Mouse (Mus musculus) limb, embryonic 12.5 days (tissue): ENCODE results near the gene Lrig1. TPM values are rescaled to one million over a fixed set of nuclear protein-coding genes. Genes with fewer than 3 reads are reported as not detected.

Experiments
- ATAC-seq: fragments of 200-750 bp; cut with Nextera tagmentation; 2 replicates; pipeline ENCODE4 v1.8.0; 2017; ENCODE audit warnings: low read depth, moderate TSS enrichment; ENCODE audit not compliant: insufficient number of reproducible peaks, insufficient read depth, low FRiP score, low TSS enrichment
- H3K27ac ChIP-seq: fragments of 300-500 bp; sonication (generic); 2 replicates; pipeline ENCODE4 v1.5.1; 2016; ENCODE audit warnings: mild to moderate bottlenecking, moderate library complexity
- H3K27me3 ChIP-seq: fragments of 300-500 bp; sonication (generic); 2 replicates; pipeline ENCODE4 v1.6.1; 2016; ENCODE audit warnings: mild to moderate bottlenecking, moderate library complexity
- H3K36me3 ChIP-seq: fragments of 300-500 bp; sonication (generic); 2 replicates; pipeline ENCODE4 v1.6.1; 2016; ENCODE audit warnings: mild to moderate bottlenecking, moderate library complexity
- H3K4me1 ChIP-seq: fragments of 300-500 bp; sonication (generic); replicated peaks from 2 replicates; pipeline ENCODE4 v1.6.1; 2016
- H3K4me2 ChIP-seq: fragments of 300-500 bp; sonication (generic); 2 replicates; pipeline ENCODE4 v1.6.1; 2016; ENCODE audit warnings: mild to moderate bottlenecking, moderate library complexity
- H3K4me3 ChIP-seq: fragments of 300-500 bp; sonication (generic); replicated peaks from 2 replicates; pipeline ENCODE4 v1.5.1; 2016; ENCODE audit warnings: mild to moderate bottlenecking
- H3K9ac ChIP-seq: fragments of 300-500 bp; sonication (generic); replicated peaks from 2 replicates; pipeline ENCODE4 v1.6.1; 2016; ENCODE audit warnings: mild to moderate bottlenecking, moderate library complexity
- H3K9me3 ChIP-seq: fragments of 300-500 bp; sonication (generic); 2 replicates; pipeline ENCODE4 v1.6.1; 2016; ENCODE audit warnings: mild to moderate bottlenecking, moderate library complexity
- WGBS: fragments of 180-500 bp; shearing (Covaris S2); methylation state at CpG from one replicate; pipeline ENCODE4 v1.1.7; 2016; 5-methylcytosine and 5-hydroxymethylcytosine counted together
- polyA plus RNA-seq: library from polyadenylated mRNA; unstranded; fragments of >200 nt; fragmentation: Nextera tagmentation; extraction: Ambion mirVana; gene quantifications from 2 replicates; pipeline ENCODE4 v1.2.1, GENCODE M21; 2016

The Lrig1 gene
- polyA plus RNA-seq, result 20.5 and 25.0 TPM in 2 replicates

- ATAC-seq, result peak; percentile 98
- under 1% methylated on average over 40 of the region's 40 CpGs for whole genome bisulfite sequencing
- H3K4me3 ChIP-seq, result peak within 1 kb of the TSS; percentile 97
- peak within 1 kb of the TSS; percentile 93 for H3K27ac ChIP-seq
- H3K9me3 ChIP-seq, result no peaks in the 10 kb centered on the region
- H3K9ac ChIP-seq, result peak within 1 kb of the TSS; percentile 97
- peak within 1 kb of the TSS; percentile 82 for H3K4me2 ChIP-seq
- no peaks in the 10 kb centered on the region for H3K36me3 ChIP-seq
- peaks cover 15% of the 10 kb centered on the region; the same call in 1 of the 2 replicates for H3K27me3 ChIP-seq
- peaks cover 44% of the 10 kb centered on the region for H3K4me1 ChIP-seq
Measured at GRCm38 (mm10) chr6:94700067-94700491, at the start of gene Lrig1. Gene Lrig1, minus strand, starts transcription at chr6:94700158.

- Histone ChIP-seq H3K4me2 (no peak overlapping the region), H3K4me1 (no peaks in the 10 kb centered on the region), H3K9me3 (no peaks in the 10 kb centered on the region), H3K9ac (no peak overlapping the region), H3K36me3 (no peaks in the 10 kb centered on the region), H3K27ac (no peak overlapping the region), H3K4me3 (no peak overlapping the region), H3K27me3 (0 out of 2 replicates have a peak, but pooled peaks cover 3% of the 10 kb centered on the region)
- WGBS, result 72% methylated on average over 3 of the region's 3 CpGs
- no peak for ATAC-seq
Measured at GRCm38 (mm10) chr6:94749626-94750025, 49.7 kb upstream of the Lrig1 start.

GRCm38 (mm10) chr6:94748361-94748760 is 48.4 kb upstream of the Lrig1 start:
- ATAC-seq, result no peak
- H3K27me3 ChIP-seq, result 0 out of 2 replicates have a peak, but pooled peaks cover 3% of the 10 kb centered on the region
- 67% methylated on average over 7 of the region's 7 CpGs for WGBS
- no peaks in the 10 kb centered on the region for H3K36me3 ChIP-seq
- H3K4me2 ChIP-seq, result no peak overlapping the region
- no peaks in the 10 kb centered on the region for H3K9me3 ChIP-seq
- no peak overlapping the region for H3K9ac ChIP-seq
- H3K4me3 ChIP-seq, result no peak overlapping the region
- H3K4me1 ChIP-seq, result no peaks in the 10 kb centered on the region
- no peak overlapping the region for H3K27ac ChIP-seq

GRCm38 (mm10) chr6:94740117-94740729 is 40.3 kb upstream of the Lrig1 start:
- no peak overlapping the region for H3K9ac ChIP-seq
- WGBS, result 74% methylated on average over 14 of the region's 14 CpGs
- H3K4me3 ChIP-seq, result no peak overlapping the region
- no peak overlapping the region for H3K27ac ChIP-seq
- no peaks in the 10 kb centered on the region for H3K27me3 ChIP-seq
- no peak for ATAC-seq
- H3K9me3 ChIP-seq, result no peaks in the 10 kb centered on the region
- H3K36me3 ChIP-seq, result no peaks in the 10 kb centered on the region
- no peaks in the 10 kb centered on the region for H3K4me1 ChIP-seq
- H3K4me2 ChIP-seq, result no peak overlapping the region

- Histone ChIP-seq H3K9ac (no peak overlapping the region), H3K36me3 (no peaks in the 10 kb centered on the region), H3K4me2 (no peak overlapping the region), H3K9me3 (no peaks in the 10 kb centered on the region), H3K4me1 (peaks cover 4% of the 10 kb centered on the region; the same call in 1 of the 2 replicates), H3K27ac (no peak overlapping the region), H3K4me3 (no peak overlapping the region), H3K27me3 (no peaks in the 10 kb centered on the region)
- 66% methylated on average over 3 of the region's 3 CpGs for WGBS
- no peak for ATAC-seq
Measured at GRCm38 (mm10) chr6:94738647-94739046, 38.7 kb upstream of the Lrig1 start.

GRCm38 (mm10) chr6:94733878-94734277 is 33.9 kb upstream of the Lrig1 start:
- Histone ChIP-seq H3K27ac (no peak overlapping the region), H3K9me3 (no peaks in the 10 kb centered on the region), H3K36me3 (no peaks in the 10 kb centered on the region), H3K4me1 (peaks cover 9% of the 10 kb centered on the region; the same call in 1 of the 2 replicates), H3K27me3 (no peaks in the 10 kb centered on the region), H3K4me2 (no peak overlapping the region), H3K4me3 (no peak overlapping the region), H3K9ac (no peak overlapping the region)
- peak; percentile 42; the same call in 1 of the 2 replicates for ATAC-seq
- WGBS, result 54% methylated on average over 5 of the region's 5 CpGs

GRCm38 (mm10) chr6:94729847-94730246 is 29.9 kb upstream of the Lrig1 start:
- no peak overlapping the region for H3K4me2 ChIP-seq
- no peak overlapping the region for H3K9ac ChIP-seq
- no peak overlapping the region for H3K27ac ChIP-seq
- H3K4me1 ChIP-seq, result peaks cover 8% of the 10 kb centered on the region; the same call in 1 of the 2 replicates
- H3K9me3 ChIP-seq, result no peaks in the 10 kb centered on the region
- no peaks in the 10 kb centered on the region for H3K27me3 ChIP-seq
- WGBS, result 60% methylated on average over 18 of the region's 18 CpGs
- ATAC-seq, result no peak
- H3K4me3 ChIP-seq, result no peak overlapping the region
- no peaks in the 10 kb centered on the region for H3K36me3 ChIP-seq

GRCm38 (mm10) chr6:94729132-94729531 is 29.2 kb upstream of the Lrig1 start:
- no peak overlapping the region for H3K27ac ChIP-seq
- 7% methylated on average over 3 of the region's 3 CpGs for WGBS
- no peak overlapping the region for H3K9ac ChIP-seq
- no peak overlapping the region for H3K4me3 ChIP-seq
- no peaks in the 10 kb centered on the region for H3K9me3 ChIP-seq
- no peak for ATAC-seq
- H3K4me1 ChIP-seq, result peaks cover 5% of the 10 kb centered on the region; the same call in 1 of the 2 replicates
- H3K36me3 ChIP-seq, result no peaks in the 10 kb centered on the region
- no peaks in the 10 kb centered on the region for H3K27me3 ChIP-seq
- no peak overlapping the region for H3K4me2 ChIP-seq

- peaks cover under 1% of the 10 kb centered on the region; the same call in 1 of the 2 replicates for H3K4me1 ChIP-seq
- no peak for ATAC-seq
- H3K27me3 ChIP-seq, result no peaks in the 10 kb centered on the region
- 70% methylated on average over 1 of the region's 1 CpGs for WGBS
- no peaks in the 10 kb centered on the region for H3K36me3 ChIP-seq
- no peak overlapping the region for H3K4me3 ChIP-seq
- H3K4me2 ChIP-seq, result no peak overlapping the region
- H3K9me3 ChIP-seq, result no peaks in the 10 kb centered on the region
- H3K27ac ChIP-seq, result no peak overlapping the region
- no peak overlapping the region for H3K9ac ChIP-seq
Measured at GRCm38 (mm10) chr6:94724612-94725011, 24.7 kb upstream of the Lrig1 start.

- WGBS, result 75% methylated on average over 15 of the region's 15 CpGs
- Histone ChIP-seq H3K36me3 (no peaks in the 10 kb centered on the region), H3K9ac (no peak overlapping the region), H3K4me3 (no peak overlapping the region), H3K4me1 (peaks cover 35% of the 10 kb centered on the region), H3K27ac (0 out of 2 replicates have a peak overlapping the region, but pooled peaks have one; percentile 66), H3K9me3 (no peaks in the 10 kb centered on the region), H3K27me3 (0 out of 2 replicates have a peak, but pooled peaks cover 3% of the 10 kb centered on the region), H3K4me2 (no peak overlapping the region)
- ATAC-seq, result no peak
Measured at GRCm38 (mm10) chr6:94718607-94719346, 18.8 kb upstream of the Lrig1 start.

GRCm38 (mm10) chr6:94717705-94718489 is 17.9 kb upstream of the Lrig1 start:
- 44% methylated on average over 7 of the region's 7 CpGs for WGBS
- H3K27me3 ChIP-seq, result 0 out of 2 replicates have a peak, but pooled peaks cover 3% of the 10 kb centered on the region
- H3K4me2 ChIP-seq, result no peak overlapping the region
- ATAC-seq, result peak; percentile 64
- H3K9ac ChIP-seq, result no peak overlapping the region
- peaks cover 35% of the 10 kb centered on the region for H3K4me1 ChIP-seq
- H3K27ac ChIP-seq, result peak overlapping the region; percentile 66
- no peak overlapping the region for H3K4me3 ChIP-seq
- H3K36me3 ChIP-seq, result no peaks in the 10 kb centered on the region
- no peaks in the 10 kb centered on the region for H3K9me3 ChIP-seq
